Mouse (Mus musculus) gastrocnemius, adult 18-20 months (tissue): ENCODE measurements at regions not wholly inside any gene's neighbourhood (a gene's known extent, or its start where the extent isn't known, plus 50 kb on each side); places are given as distances from the start of the nearest gene placed in this dataset.

Source experiments
- DNase-seq: peaks from one replicate; pipeline ENCODE4 v3.0.0; 2021; ENCODE audit warnings: low spot score

DNA sequence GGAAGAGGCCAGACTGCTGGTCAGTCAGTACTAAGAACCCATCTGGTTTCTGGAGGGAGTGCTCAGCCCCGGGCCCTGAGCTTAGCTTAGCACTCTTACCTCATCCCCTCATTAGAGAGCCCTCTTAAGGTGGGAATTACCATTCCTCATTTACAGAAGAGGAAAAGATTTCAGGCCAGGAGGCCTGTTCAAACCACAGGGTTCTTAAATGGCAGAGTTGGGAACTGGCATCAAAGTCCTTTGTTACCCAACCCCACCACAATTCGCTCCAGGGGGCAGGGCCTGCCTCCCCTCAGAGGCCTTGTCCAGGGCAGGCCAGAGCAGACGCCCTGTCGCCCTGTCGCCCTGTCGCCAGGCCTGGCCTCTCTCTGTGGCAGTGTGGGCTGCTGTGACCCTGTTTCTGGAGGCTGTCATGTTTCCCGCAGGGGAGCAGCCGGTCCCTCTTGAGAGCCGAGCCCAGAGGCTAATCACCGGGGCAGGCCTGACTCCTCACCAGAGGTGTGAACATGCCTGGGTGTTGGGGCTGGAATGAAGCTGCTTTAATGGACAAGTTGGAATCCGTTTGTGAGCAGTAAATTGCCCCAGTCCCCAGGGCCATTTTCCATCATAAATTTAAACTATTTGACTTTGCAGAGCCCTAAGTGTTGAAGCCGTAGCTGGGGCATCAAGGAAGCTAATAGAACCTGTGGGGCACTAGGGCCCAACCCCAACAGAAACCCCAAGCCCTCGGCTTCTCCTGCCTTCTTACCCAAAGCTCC lies 116.9 kb upstream of the Haao start:
- DNase-seq = no peak

DNA sequence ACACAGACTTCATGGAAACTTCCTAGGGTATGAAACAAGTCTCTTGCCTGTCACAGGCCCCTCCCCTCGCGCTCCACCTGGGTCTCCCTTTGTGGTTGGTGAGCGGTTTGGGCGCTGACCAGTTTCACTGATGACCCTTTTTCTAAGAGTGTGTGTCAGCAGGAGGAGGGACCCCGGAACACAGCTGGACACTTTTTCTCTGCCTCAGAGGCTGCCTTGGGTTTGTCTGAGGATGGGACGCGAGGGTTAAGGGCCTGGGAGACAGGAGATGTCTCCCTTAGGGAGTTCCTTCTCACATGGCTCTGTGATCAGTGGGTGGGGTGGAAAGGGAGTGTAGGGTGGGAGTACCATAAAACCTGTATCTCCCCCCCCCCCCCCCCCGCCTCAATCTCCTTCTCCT lies 115.8 kb upstream of the Haao start:
- no peak for DNase-seq

DNA sequence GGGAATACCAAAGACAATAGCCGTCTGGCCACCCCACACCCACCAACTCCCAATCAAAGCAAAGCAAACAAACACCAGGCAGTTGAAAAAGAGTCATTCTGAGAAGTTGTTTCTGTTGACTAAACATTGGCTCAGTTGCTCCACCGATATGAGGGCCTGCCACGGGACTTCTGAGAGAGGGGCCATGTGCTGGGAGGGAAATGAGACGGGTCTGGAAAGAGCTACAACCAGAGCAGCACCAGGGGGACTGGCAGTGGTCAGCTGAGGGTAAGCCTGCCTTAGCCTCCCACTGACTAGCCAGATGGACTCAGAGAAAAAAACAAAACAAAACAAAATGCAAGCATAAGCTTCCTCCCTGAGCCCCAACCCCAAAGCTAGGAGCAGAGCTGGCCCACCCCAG lies 115.1 kb upstream of the Haao start:
- no peak for DNase-seq

DNA sequence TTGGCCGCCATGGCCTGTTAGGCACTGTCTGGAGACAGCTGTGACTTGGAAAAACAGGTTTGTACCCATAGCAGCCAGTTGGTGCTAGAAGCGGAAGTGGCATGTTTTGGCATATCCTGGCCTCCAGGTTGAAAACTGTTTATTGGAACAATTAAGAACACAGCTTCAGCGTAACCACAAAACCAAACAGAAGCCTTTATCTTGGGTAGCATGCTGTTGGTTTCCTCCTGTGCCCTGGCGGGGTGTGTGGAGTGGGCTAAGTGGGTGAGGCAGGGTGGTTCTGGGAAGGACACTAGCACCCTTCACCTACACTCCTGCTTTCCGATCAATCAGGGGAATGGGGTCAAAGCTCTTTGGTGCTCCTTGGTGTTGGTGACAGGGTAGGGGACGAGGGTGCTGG lies 114.4 kb upstream of the Haao start:
- no peak for DNase-seq

DNA sequence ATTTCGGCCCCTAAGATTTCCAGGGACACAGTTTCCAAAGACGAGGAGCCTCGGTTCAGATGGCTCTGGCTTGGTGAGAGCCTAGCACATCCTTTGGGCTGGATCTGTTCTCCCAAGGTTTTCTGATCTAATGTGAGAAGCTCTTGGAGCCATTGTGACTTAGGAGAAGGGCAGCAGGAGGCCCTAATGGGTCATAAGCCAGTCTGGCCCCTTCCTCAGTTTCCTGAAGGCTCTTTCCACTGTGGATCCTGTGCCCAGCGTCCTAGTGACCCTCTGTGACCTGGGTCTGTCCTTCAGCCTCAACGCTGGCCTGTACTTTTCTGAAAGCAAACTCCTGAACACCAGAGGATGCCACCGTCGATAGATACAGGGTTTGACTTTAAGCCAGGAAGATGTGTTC lies 113.1 kb upstream of the Haao start:
- no peak for DNase-seq

DNA sequence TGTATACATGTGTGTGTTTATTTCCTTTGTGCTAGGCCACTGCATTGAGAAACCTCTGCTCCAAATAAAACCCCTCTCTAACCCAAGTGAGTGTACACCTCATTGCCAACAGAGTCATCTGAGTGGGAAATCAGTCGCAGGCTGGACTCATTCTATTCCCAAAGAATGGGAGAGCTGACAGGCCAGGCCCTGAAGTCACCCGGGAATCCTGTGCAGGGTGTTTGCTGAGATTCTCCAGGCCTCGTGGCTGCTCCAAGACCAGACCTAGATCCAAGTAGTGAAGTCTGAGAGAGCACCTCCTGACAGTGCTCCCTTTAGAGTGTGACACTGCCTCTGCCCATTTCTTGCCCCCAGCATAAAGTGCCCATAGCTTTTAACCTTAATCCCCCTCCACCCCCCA lies 112.4 kb upstream of the Haao start:
- no peak for DNase-seq

DNA sequence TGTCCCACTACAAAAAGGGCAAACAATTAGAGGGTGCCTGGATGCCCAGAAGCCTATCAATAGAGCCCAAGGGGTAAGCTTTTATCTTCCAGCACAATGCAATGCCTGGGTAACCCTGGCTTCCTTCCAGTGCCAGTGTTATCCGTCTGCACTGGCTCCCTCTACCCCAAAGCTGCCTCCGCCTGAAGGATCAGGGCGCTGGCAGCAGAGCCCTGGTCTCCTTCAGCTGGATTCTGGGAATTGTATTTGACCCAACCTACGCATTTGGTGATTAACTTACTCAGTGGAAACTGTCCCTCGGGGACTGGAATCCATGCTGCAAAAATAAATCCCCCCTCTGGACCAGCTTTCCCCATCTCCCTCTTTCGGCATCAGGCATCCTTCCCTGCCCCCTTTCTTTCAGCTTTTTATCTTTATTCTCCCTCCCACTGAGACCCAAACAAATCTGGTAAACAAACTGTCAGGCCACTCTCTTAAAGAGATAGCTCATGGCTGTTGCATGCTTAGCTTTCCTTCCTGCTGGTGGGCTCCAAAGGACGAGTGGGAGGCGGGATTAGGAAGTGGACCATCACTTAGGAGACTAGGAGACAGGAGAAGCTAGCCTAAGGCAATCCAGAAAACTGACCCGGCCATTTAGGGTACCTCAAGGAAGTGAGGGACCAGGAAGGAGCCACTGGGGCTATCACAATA lies 111.5 kb upstream of the Haao start:
- no peak for DNase-seq

DNA sequence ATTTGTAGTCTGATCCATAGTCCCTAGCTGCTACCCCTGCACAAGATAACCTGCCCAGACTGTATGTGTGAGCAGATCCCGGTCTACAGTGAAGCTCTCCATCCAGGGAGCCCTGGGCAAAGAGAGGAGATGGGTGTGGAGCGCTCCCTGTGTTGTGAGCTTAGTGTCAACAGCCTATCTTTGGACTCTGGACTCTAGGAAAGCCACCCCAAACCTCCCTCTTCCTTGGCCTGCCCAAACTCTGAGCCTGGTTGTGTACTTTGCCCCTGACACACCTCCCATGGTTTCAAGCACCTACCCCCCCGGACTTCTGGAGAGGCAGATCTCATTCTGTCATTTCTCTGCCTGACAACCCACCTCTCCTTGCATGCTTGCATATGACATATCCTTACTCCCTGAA lies 110.9 kb upstream of the Haao start:
- no peak for DNase-seq

DNA sequence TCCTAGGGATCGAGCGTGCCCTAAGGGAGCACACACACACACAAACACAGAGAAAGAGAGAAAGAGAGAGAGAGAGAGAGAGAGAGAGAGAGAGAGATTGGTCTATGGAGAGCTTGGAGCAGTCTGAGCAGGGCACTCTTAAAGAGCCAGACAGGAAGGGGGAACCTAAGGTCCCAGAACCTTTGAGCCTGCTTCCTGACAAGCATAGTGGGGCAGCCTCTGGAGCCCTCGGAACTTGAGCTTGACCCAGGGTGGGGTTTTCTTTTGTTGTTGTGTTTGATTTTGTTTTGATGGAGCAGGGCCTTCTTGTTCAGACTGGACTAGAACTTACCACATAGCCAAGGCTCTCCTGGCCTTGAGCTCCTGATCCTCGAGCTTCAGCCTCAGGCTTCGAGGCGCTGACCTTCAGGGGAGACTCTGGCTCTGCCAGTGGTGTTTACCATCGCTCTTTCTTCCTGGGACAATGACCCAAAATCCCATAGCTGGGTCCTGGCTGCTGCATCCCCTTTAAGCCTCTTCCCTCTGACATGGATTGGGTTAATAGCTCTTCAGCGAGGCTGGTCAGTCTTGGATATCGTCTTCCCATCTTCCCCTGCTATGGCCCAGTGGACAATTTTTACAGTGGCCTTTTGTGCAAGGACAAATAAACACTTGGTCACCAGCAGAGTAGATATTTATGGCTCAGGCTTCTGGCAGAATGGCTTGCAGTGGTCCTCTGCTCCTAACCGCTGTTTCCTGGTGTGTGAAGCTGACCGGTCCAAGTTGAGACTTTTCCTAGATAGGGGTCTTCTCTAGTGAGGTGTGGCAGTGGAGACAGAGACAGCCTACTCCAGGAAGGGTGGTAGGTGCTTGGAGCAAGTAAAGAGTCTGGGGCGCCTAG lies 110.1 kb upstream of the Haao start:
- DNase-seq = no peak

DNA sequence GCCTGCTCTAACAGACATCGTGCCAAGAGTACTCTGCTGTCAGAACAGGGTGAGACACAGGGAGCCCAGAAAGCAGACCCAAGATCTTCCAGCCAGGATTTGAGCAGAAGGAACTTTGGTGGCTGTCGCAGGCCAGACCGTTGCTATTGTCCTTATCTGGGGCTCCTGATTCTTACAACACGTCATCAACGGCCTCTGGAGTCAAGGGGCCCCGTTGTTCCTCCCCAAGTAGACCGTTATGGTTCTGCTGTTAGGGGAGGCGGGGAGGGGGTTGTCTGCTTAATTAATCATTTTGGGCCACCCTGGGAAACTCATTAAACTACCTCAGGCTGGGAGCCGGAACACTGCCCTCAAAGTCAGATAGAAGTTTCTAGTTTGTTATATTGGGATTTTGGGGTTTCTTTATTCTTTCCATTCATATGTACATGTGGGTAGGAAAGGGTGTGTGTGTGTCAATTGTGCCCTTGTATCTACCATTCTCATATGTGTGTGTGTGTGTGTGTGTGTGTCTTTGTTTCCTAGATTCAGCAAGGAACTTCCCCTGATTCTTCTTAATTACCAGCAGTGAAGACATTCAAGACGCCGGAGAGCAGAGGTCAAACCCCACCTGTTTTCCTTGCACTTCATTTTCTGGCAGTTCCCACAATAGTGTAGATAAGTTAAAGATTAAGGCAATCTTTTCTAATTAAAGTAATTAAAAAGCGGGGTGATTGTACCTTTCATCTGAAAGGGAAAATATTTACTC lies 109.2 kb upstream of the Haao start:
- DNase-seq = no peak

DNA sequence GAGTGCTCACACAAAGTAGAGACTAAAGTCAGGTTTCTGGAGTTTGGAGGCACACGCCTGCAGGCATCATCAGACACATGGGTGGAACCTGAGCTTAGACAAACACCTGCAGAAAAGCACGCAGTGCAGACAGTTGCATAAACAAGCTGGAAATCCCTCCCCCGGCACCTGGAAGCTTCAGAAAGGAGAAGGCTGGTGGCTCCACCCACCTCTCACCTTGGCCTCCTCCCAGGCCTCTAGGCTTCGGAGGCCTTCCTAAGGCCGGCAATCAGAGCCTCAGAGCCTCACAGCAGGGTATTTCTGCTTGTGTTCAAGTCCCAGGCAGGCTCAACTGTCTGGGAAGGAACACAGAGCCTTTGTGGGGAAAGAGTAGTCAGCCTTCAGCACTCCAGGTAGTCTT lies 108.2 kb upstream of the Haao start:
- DNase-seq = no peak

DNA sequence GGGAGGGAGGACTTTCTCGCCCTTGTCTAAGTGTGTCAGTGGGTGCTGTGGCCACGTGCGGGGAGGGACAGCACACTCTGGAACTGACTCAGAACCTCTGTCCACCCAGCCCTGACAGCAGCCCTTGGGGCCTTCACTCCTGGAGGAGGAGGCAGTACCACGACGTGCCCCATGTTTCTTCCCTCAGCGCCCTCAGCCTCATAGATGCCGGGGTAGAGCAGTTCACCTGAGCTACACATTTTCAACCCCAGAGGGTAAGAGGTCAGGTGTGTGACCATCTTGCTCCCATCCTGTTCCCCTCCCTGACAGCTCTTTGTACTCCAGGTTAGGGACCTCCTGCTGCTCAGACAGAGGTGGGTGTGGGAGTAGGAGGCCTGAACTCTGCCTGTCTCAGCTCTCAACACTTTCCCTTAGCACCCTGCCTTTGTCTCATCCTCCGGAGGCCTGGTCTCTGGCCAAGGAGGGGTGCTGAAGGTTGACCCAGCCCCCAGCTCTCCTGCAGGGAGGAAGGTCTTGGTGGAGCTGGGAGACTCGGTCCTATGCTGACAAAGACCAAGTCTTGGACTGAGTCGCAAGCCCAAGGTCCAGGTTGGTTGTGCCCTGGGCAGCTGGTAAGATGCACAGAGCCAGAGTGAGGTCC lies 107.4 kb upstream of the Haao start:
- DNase-seq = no peak

DNA sequence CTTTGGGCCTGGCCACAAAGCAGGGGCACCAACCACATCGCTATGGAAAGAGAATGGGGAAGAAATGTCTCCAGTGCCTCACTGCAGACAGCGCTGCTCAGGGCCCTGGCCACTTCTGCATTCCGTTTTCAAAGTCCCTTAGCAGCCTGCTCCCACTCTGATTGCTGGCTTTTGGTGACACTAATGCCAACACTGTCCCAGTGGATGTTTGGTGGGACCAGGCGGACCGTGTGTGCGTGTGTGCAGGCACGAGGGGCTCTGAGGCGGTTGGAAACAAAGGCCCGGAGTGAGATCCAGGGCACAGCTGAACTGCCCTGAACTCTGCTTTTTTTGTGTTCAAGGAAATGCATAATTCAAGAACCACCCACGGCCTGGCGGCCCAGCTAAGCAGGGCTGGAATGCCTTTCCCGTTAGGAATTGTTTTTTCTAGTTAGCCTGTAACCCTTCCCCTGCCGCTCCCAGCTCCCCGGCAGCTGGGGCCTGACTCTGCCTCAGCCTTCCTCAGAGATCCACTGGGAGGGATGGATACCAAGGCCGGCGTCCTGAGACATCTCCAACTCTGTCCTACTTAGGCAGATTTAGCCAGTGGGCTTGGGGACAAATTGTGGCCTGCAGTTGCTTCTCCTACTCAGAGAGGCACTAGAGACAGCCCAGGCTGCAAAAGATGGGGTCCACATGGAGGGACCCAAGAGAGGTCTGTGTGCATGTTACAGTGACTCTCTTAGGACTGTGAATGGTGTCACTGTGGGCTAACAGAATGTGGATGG lies 106.7 kb upstream of the Haao start:
- DNase-seq = peak; percentile 50

DNA sequence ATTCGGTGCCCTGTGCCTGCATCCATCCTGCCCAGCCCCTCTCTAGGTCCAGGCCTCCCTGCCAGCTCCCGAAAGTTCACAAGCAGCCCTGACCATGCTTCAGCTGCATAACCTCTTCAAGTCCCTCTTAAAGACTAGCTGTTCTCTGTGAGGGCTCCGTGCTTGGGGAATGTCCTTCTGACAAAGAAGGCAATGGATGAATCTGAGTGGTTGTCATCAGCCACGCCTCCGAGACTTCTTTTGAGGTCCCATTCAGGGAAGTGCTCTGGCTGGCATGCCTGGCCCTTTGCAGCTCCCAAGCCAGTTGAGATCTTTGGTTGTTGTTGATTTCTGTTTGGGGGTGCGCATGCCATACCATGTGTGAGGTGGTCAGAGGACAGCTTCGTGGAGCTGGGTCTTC lies 105.9 kb upstream of the Haao start:
- no peak for DNase-seq

DNA sequence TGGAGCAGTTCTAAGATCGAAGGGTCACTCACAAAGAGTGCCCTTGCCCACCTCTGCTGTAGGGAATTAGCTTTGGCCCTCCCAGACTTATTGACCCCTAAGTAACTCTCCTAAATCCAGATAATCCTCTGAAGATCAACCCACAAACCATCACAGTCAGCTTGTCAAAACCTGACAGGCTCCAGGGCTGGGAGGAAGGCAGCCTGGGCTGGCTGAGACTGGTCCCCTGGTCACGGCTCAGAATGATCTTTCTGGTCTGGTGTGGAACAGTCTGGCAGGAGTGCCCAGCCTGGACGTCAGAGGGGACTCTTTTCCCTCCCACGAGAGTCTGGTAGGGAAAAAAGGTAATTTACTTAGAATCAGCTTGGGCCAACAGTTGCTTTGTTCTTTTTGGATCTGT lies 99.0 kb upstream of the Haao start:
- DNase-seq = no peak

DNA sequence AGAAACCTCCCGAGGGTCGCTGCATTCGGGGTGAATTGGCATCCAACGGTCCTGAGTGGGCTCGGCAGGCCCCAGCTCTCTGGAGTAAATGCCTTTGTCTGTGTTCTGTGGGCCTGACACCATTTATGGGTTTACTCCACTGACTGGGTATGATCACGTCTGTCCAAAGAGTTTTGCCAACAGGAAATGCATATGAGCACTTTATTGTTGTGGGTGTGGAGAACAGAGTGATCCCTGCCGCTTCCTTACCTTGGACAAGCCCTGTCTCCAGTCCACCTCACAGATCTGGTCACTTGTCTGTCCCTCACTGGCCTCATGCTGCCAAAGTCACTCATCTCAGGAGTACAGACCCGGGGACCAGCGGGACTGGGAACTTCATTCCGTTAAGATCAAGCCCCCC lies 91.6 kb upstream of the Haao start:
- no peak for DNase-seq

DNA sequence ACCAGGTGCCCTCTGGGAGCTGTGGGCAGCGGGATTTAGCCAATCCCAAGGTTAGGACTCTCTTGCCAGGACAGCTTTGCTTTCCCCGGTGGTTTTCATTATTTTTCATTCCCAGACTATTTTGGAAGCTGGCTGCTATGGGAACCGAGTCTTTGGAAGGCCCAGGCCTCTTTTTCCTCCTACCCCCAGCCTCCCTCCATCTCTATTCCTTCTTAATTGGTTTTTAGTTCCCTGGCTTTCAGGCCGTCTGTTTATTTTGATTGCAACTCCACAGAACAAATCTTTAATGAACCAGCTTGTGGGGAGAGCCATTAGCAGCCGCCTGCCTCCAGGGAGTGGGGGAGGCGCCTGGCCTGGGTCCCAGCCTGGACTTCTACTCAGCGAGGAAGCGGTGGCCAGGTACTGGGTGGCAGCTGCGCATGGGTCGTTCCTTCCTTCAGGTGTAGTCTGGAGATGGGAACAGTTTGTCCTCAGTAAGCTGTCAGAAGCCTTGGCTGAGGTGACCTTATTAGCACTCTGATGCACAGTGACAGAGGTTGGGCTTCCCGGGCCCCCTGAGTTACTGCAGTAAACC lies 91.0 kb upstream of the Haao start:
- no peak for DNase-seq

DNA sequence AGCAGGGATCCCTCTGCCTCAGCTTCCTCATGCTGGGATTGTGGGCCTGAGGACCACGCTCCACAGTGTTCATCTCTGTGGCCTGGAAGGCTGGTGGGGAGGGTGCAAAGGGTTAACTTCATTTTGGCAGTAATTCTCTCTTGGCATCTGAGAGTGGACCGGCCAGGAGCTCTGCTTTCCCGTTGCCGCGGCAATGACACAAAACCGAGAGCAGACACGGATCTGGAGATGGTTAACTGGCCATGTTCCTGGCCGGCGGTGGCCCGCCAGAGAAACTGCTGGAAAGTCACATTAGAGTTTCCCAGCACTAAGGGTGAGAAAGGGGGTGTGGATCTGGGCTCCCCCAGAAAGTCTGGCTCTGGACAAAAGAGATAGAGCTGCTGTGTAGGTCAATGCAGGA lies 89.8 kb upstream of the Haao start:
- no peak for DNase-seq

DNA sequence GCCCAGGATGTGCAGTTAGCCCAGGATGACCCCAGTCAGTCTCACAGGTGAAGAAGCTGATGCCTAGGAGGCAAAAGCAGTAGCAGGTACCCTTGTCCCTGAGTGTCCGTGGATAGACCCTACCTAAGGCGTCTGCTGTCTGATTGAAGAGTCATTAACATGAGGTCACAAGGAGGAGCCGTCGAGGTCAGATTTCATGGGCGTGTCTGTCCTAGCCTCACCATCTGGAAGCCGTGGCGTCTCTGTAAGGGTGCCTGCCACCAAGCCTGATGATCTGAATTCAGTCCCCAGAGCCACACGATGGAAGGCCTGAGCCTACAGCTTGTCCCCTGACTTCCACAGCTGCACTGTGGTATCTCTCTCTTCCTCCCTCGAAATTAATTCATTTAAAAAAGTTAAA lies 88.9 kb upstream of the Haao start:
- DNase-seq = no peak

DNA sequence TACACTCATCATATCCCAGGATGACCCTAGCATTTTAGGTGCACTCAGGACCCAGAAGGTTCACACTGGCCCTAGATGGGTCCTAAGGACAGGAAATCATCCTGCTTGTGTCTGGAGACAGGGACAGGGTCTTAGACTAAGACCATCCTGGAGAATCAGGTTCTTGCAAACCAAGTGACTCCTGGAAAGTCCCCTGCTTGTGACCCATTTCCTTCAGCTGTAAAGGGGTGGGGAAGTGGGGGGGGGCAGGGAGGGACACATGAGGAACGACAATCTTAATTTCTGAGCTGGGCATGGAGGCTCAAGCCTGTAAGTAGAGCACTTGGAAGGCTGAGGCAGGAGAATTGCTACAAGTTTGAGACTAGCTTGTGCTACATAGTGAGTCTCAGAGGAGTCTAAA lies 88.2 kb upstream of the Haao start:
- no peak for DNase-seq
